Mouse (Mus musculus) splenic B cell, adult 2 months (primary cell): ENCODE measurements around the gene Mrpl22.
"Not testable (repeated sequence)": the region's sequence is repeated elsewhere in the genome, so short reads cannot be mapped to it uniquely, and the experiment has no call there.

ENCODE experiments used
- DNase-seq: peaks from one replicate; pipeline ENCODE4 v3.0.0-alpha.2; 2011; ENCODE audit warnings: low read depth, low spot score
- H3K27me3 ChIP-seq: 2 replicates; pipeline ENCODE4 v1.6.1; 2012; ENCODE audit warnings: mild to moderate bottlenecking, low read length, moderate library complexity, mixed read lengths; ENCODE audit not compliant: control insufficient read depth, poor library complexity, insufficient read depth, severe bottlenecking
- H3K36me3 ChIP-seq: 2 replicates; pipeline ENCODE4 v1.6.1; 2012; ENCODE audit warnings: mild to moderate bottlenecking, low read length, moderate library complexity, mixed read lengths; ENCODE audit not compliant: control insufficient read depth, poor library complexity, insufficient read depth, severe bottlenecking

Mrpl22 gene

DNA sequence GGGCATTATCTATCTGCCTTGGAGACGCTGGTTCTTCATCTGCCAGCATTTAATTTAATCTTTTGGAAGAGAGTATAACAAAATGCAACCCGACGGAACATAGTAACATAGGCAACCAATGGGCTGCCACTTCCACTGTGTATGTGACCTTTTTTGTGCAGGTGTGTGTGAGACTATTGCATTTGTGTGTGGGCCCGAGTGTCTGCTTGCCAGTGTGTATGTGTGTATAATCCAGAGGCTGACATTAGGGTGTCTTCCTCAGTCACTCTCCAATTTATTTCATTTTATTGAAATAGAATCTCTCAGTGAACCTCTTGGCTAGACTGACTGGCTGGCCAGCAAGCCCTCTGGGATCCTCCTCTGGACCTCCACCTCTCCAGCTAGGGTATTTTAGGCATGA, 28.8 kb downstream of the Mrpl22 start:
- Histone ChIP-seq H3K27me3 (no peaks in the 10 kb centered on the region), H3K36me3 (peaks cover 3% of the 10 kb centered on the region)
- DNase-seq: no peak

DNA sequence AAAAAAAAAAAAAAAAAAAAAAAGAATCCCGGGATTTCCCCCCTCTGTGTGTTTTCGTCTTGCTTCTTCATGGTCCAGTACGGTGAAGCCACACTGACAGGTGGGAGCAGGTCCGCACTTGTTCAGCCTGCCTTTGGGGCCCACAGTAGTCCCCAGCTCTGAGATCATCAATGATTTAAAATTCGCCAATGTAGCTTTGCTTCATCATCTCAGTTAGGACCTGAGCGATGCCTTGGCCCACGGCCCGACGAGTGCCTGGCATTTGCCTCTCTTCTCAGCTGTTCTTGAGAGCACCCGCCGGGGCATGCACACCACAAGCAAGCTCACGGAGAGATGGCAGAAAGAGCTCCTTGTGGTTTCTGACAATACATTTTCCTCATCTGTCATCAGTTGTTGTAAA, 29.6 kb downstream of the Mrpl22 start:
- Histone ChIP-seq H3K36me3 (peaks cover 9% of the 10 kb centered on the region), H3K27me3 (no peaks in the 10 kb centered on the region)
- DNase-seq: no peak

DNA sequence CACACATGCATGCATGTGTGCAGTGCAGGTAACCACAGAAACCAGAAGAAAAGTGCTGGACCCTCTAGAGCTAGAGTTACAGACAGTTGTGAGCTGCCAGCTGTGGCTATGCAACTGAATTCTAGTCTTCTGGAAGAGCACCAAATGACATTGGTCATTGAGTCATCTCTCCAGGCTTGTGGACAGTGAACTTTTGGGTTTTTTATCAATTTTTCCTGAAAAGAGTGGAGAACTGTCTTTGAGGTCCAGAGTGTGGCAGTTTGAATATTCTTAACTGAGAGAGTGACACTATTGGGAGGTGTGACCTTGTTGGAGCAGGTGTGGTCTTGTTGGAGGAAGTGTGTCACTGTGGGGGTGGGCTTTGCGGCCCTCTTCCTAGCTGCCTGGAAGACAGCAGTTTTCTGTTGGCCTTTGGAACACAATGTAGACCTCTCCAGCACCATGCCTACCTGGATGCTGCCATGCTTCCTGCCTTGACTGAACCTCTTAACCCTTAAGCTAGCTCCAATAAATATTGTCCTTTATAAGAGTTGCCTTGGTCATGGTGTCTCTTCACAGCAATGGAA, 38.9 kb downstream of the Mrpl22 start:
- H3K27me3 ChIP-seq: no peaks in the 10 kb centered on the region
- DNase-seq: no peak
- 0 out of 2 replicates have a peak, but pooled peaks cover 7% of the 10 kb centered on the region for H3K36me3 ChIP-seq

DNA sequence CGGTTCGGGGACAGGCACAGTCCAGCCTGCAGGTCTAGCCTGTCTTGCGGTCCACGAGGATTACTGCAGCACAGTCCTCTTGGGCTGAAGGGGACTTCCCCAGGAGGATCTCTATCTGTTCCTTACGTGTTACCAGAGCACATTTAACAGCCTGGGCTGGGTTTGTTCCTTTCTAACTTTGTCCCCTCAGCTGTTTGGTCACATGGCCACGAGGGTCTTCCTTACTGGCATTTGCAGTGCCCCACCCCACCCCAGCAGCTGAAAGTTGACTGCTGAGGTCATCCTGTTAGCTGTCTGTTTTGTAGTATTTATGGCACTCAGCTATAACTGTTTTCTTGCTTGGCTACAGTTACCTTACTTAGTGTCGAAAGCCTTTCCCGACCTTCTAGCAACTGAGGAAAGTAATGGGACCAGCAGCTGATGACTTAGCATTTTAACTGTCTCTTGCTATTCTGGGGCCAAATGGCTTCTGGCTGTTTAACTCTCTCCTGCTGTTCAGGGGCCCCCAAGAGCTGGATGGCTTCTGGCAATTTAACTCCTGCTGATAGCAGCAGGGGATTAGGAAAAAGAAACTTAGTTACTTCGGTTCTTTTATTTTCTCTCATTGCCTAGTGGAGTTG, 39.7 kb downstream of the Mrpl22 start:
- DNase-seq: no peak
- Histone ChIP-seq H3K36me3 (0 out of 2 replicates have a peak, but pooled peaks cover under 1% of the 10 kb centered on the region), H3K27me3 (no peaks in the 10 kb centered on the region)

DNA sequence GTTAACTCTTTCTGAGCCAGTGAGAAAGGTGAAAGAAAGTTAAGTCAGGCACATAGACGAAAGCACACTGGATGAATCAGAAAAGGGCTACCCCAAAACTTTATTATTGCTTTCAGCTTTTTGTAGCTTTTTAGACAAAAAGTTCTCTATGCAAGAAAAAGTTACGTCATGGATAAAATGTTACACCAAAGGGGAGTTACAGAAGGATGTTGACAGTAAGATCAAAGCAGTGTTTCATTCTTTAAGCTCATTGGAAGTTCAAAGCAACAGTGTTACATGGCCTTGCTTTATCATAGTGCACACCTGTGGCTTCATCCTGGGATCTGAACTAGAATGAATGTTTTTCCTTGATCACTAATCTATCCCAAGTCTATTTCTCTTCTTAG, 40.2 kb downstream of the Mrpl22 start:
- no peaks in the 10 kb centered on the region for H3K27me3 ChIP-seq
- DNase-seq: no peak
- H3K36me3 ChIP-seq: no peaks in the 10 kb centered on the region

DNA sequence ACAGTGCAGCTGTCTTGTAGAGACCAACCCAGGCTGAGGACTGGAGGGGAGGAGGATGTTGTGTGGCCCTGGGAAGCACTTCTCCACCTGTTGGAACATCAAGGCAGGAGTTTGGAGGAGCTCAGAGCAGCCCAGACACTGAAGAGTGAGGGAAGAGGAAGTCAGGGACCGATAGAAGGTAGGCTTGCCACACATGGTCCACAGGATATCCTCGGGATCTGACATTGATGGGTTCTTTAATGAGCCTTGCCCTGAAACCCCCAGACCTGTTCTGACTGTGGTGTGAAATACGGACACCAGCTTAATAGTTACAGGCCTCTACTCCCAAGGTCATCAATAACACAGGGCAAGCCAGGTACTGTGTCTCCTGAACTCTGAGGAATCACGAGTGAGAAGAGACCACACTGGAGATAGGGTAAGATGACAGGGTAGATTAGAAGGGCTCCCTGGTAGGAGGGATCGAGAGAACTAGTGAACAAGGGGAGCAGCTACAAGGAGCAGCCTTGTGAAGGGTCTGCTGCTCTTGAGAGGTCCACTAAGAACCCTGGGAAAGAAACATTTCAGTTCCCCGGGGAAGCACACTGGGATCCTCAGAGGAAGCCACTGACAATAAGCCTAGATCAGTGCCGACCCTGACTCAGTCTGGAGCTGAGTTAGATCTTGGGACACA, 42.3 kb downstream of the Mrpl22 start:
- 0 out of 2 replicates have a peak, but pooled peaks cover under 1% of the 10 kb centered on the region for H3K36me3 ChIP-seq
- no peaks in the 10 kb centered on the region for H3K27me3 ChIP-seq
- DNase-seq: no peak

DNA sequence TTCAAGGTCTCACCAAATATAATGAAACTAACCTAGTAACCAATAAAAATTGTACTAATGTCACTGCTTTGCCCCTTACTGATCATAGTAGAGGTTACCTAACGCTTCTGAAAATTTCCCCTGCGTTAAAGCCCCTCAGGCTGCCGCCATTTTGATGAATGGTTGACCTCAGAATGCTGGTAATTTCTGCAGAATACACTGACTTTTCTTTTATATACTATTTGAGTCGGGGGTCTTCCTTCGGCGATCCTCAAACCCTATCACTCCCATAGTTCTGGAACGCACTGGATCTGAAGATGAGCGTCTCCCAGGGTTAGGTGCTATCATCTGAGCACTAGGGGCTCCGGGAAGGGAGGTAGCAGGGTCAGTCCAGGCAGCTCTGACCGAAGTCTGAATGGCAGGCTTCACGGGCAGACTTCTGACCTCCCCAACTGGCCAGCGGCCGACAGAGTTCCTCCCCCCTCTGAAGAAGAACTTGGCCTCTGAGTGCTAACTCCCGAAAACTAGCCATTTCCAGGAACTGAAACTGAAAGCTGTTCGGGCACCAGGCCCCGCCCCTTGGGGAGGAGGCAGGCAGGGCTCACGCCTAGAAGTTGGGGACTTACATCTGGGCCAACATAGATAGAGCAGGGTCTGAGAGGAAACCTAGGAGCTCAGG, 43.1 kb downstream of the Mrpl22 start:
- peak; percentile 90 for DNase-seq
- no peaks in the 10 kb centered on the region for H3K27me3 ChIP-seq
- 0 out of 2 replicates have a peak, but pooled peaks cover 1% of the 10 kb centered on the region for H3K36me3 ChIP-seq

DNA sequence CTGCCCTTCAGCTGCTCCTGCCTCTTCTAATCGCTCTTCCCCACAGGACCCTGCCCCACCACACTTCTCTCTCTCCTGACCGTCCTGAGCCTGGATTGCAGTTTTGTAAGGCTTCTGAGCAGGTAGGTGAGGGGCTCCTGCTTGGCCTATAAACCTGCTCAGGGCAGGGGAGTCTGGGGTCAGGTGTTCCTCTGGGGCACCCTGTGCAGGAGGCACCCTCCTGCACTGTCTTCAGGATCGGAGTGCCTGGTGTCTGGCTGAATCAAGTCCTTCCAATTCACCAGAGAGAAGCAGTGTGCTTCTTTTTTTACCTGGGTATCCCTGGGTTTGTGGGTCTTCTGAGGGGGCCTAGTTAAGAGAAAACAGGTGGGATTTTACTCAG, 43.6 kb downstream of the Mrpl22 start:
- not testable (repeated sequence) for DNase-seq, H3K27me3 ChIP-seq, H3K36me3 ChIP-seq

DNA sequence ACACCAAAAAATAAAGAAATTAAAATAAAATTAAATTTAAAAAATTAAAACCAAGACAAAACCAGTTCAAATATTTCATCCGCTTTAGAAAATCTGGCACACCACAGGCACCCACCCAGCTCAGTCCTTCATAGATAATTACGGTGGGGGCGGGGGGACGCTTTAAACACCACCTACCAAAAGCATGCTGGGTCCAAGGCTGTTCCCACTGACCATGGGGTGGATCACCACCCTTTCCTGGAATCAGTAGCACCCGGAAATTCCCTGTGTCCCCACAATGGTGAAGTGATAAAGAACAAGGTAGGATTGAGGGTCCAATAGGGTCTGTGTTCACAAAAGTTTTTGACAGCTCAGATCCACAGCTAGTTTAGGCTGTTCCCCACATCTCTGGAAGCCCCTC, 44.4 kb downstream of the Mrpl22 start:
- 0 out of 2 replicates have a peak, but pooled peaks cover 4% of the 10 kb centered on the region for H3K36me3 ChIP-seq
- DNase-seq: no peak
- no peaks in the 10 kb centered on the region for H3K27me3 ChIP-seq

DNA sequence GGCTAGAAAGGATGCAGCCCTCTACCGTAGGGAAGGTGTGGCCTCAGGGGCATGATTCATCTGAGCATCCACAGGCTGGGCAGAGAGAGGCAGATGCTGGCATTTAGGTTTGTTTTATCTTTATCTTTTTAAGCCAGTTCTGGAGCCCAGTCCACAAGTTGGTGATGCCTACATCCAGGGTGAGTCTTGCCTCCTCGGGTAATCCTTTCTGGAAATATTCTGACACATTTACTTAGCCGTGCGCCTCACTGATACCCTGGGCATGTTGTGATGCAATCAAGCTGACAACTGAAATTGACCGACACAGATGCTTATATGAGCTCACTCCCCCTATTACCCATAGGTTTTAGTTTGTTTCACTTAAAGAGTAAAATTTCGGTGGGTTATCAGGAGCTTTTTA, 45.4 kb downstream of the Mrpl22 start:
- Histone ChIP-seq H3K36me3 (0 out of 2 replicates have a peak, but pooled peaks cover 4% of the 10 kb centered on the region), H3K27me3 (no peaks in the 10 kb centered on the region)
- no peak for DNase-seq

DNA sequence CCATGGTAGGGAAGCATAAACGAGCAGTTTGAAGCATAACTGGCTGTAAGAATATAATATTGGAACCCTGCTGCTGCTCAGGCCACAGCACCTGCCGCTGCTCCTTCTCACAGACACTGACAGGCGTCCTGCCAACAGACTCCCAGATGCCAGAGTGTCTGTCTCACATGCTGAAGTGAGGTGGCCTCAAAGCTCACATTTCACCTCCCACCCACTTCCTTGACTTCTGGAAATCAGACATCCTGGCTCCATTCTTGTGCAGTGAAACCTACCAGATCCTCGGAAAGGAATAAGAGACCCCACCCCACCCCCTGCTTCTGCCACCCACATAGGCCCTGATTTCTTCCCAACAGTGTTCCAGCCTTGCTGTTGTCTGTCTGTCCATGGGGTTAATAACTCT, 52.3 kb downstream of the Mrpl22 start:
- H3K27me3 ChIP-seq: no peaks in the 10 kb centered on the region
- H3K36me3 ChIP-seq: peaks cover 4% of the 10 kb centered on the region; the same call in 1 of the 2 replicates
- no peak for DNase-seq

DNA sequence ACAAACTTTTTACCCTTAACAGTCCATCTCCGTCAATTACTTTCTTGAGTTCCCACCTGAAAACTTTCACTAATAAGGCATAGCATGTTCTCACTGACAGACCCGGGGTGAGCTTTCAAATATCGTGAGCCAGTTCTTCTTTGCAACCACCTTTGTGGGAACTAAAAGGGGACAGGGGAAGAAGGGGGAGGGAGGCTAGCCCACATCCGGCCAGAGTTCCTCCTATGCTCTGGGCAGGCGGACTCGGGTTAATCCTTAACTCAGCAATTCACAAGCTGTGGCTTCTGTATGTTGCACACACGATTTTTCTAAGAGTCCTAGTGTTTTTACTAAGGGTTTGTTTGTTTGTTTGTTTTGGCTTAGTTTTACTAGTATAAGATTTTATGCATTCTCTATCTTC, 52.9 kb downstream of the Mrpl22 start:
- H3K36me3 ChIP-seq: peaks cover 3% of the 10 kb centered on the region; the same call in 1 of the 2 replicates
- peak; percentile 70 for DNase-seq
- no peaks in the 10 kb centered on the region for H3K27me3 ChIP-seq

DNA sequence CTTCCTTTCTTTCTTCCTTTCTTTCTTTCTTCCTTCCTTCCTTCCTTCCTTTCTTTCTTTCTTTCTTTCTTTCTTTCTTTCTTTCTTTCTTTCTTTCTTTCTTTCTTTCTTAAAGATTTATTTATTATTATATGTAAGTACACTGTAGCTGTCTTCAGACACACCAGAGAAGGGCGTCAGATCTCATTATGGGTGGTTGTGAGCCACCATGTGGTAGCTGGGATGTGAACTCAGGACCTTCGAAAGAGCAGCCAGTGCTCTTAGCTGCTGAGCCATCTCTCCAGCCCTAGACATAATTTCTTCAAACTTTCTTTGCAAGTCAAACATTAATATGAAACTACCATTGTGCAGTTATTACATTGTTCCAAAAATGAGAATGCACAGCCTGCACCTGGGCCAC, 53.4 kb downstream of the Mrpl22 start:
- H3K36me3 ChIP-seq, H3K27me3 ChIP-seq, DNase-seq: not testable (repeated sequence)

DNA sequence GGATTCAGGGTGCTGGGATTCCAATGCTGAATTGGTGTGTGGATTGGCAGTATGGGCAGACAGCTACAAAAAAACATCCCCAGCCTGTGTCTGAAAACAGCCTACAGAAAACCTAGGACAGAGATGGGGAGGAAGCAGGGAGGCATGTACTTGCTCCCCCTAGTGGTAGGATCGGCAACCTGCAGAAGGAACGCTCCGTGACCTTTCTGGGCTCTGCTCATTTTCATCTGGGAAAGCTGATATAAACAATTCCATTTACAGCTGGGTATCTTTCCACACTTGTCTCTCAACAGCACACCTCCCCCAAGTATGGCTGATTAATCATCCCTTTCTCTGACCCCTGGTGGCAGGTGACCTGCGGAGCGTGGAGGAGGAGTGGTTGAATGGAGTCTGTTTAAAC, 54.2 kb downstream of the Mrpl22 start:
- Histone ChIP-seq H3K27me3 (no peaks in the 10 kb centered on the region), H3K36me3 (peaks cover under 1% of the 10 kb centered on the region; the same call in 1 of the 2 replicates)
- DNase-seq: peak; percentile 82

DNA sequence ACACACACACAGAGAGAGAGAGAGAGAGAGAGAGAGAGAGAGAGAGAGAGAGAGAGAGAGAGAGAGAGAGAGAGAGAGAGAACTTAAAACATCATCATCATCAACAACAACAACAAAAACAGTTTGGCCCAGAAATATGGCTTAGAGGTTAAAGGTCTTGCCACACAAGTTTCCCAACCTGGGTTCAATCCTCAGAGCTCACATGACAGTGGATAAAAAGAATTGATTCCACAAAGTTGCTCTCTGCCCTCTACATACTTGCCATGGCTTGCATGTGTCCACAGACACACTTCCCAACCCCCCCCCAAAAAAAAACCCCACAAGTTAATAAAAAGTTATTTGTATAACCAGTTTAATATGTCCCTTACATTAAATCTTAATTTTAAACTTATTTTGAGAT, 55.0 kb downstream of the Mrpl22 start:
- no peak for DNase-seq
- Histone ChIP-seq H3K27me3 (no peaks in the 10 kb centered on the region), H3K36me3 (no peaks in the 10 kb centered on the region; the same call in 1 of the 2 replicates)
